Mouse (Mus musculus) gastrocnemius, adult 2 months (tissue): ENCODE results near the gene Klhdc7b. TPM values are rescaled to one million over a fixed set of nuclear protein-coding genes. Genes with fewer than 3 reads are reported as not detected.
A peak's percentile ranks its signal among the peaks of the same experiment; 100 is the strongest.

Source experiments
- DNase-seq: peaks from one replicate; pipeline ENCODE4 v3.0.0; 2022
- H3K27ac ChIP-seq: fragments of 200-600 bp; 2 replicates; pipeline ENCODE4 v1.8.1; 2022; ENCODE audit warnings: mild to moderate bottlenecking
- H3K4me3 ChIP-seq: fragments of 200-600 bp; 2 replicates; pipeline ENCODE4 v1.8.1; 2022; ENCODE audit warnings: mild to moderate bottlenecking, moderate library complexity
- CTCF ChIP-seq: fragments of 200-600 bp; IDR thresholded peaks from 2 replicates; pipeline ENCODE4 v1.8.1; 2022; ENCODE audit warnings: antibody characterized with exemption, mild to moderate bottlenecking, moderate library complexity
- intact Hi-C: fragments of 180-260 bp; cut with DNase I; formaldehyde crosslinking; loops from one replicate; pipeline ENCODE4 v1.15.1; 2025
- total RNA-seq, 2 experiments: library from RNA; stranded (reverse); gene quantifications; 2 replicates each; pipeline ENCODE4 v1.2.3; 2021

Gene Klhdc7b
- total RNA-seq, 2 experiments from 2014 or later, result not detected

DNA sequence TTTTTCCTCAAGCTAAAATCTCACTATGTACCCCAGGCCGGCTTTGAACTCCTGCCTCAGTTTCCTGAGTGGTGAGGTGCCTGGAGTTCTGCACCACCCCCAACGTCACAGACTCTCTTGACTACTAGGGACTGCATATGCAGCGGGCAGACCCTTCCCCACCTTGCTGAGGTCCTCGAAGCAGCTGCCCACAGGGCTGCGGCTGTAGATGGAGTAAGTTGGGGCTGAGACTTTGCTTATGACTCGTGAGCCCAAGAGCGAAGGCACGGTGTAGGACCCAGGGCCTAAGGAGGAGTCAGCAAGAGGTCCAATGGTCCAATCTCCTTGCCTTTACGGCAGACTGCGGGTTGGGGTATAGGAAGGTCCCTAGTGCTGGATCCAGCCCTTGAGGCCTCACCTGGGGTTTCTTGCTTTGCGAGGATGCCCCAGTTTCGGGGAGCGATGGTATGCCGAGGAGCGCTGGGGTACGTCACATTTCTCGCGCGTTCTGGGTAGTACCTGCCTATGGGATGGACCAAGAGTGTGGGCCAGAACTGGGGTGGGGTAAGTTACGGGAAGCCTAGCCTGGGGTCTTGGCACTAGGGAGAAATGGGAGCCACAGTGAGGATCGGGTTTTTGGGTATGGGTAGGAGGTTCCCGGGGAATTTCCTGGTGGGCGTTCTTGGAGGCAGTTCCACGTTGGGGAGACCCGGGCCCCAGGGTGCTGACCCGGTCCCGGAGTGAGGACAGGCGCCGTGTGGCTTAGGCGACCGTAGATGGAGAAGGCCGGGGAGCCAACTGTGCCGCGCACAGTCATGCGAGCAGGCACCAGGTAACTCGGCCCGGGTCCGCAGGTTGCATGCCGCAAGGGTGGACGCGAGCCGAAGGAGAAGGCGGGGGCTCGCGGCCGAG lies 6.5 kb upstream of the Klhdc7b start:
- Histone ChIP-seq H3K27ac (peak overlapping the region; percentile 83), H3K4me3 (peak overlapping the region; percentile 71)
- TF ChIP-seq CTCF, result no peak
- no peak for DNase-seq
- intact Hi-C loops, result no loop called here

DNA sequence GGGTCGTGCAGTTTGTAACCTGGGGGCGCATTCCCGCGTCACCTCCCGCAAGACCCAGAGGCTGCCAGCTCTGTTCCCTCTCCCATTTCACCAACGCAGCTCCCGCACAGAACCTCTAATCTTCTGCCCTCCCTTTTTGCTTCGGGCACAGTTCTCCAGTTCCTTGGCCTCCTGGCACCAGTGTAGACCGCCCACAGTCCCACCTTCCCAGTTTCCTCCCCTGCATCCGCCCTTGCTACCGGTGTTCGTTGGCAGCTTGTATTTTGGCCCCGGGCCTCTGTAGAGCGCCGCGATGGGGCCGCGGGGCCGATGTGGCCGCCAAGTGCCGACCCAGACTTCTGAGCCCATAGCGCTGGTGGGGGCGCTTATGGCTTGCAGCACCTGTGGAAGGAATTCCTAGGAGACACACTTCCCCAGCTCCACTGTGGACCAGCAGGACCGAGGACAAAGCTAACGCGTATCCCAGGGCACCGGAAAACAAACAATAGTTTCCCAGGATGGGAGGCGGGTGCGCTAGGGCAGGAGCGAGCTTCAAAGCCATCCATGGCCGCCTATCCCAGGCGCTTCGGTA lies 5.8 kb upstream of the Klhdc7b start, which contains the start of gene Odf3b:
Odf3b (minus strand) TSS at position 452 of the 571 bp plus-strand sequence.
- TF ChIP-seq CTCF, result no peak
- intact Hi-C loops, result no loop called here
- H3K4me3 ChIP-seq, result peak within 1 kb of the TSS; percentile 71
- H3K27ac ChIP-seq, result peak within 1 kb of the TSS; percentile 83
- DNase-seq, result no peak

DNA sequence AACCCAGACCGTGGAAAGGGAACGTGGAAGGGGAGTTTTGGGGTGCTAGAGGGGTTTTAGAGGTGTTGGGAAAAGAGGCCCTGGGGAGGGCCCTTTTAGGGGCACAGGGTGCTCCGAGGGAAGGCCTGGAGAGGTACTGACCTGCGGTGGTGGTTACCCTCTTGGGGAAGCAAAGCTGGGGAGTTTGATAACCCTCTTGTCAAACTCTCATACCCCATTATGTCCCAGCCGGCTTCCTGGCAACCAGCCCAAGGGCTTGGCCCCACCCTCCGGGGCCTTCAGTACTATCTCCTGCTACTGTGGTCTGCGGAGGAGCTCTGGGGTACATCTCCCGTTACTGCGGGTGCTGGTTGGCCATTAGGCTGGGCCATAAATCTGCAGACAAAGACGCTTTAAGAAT lies 5.3 kb upstream of the Klhdc7b start:
- Histone ChIP-seq H3K27ac (peak overlapping the region; percentile 83), H3K4me3 (peak overlapping the region; percentile 71)
- TF ChIP-seq CTCF, result no peak
- DNase-seq, result no peak
- intact Hi-C loops, result no loop called here

DNA sequence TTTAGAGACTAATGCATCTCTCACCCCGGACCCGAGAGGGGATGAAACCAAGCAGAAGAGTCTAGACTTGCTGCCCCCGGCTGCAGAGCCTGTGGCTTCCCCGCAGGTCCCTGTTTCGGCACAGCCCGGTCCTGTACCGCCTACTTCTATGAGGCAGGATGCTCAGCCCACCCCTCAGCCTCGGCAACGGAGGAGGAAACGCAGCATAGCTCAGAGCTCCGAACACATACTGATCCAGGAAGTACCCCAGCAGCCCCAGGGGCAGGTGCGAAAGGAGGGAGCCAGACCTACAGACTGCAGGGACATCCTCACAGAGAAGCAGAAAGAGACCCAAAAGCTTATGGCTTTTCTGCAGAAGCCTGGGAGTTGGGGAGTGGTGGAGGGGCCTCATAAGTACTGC lies 2.4 kb downstream of the Klhdc7b start:
- TF ChIP-seq CTCF, result no peak
- Histone ChIP-seq H3K4me3 (no peak overlapping the region), H3K27ac (no peak overlapping the region)
- no peak for DNase-seq
- intact Hi-C loops, result no loop called here

DNA sequence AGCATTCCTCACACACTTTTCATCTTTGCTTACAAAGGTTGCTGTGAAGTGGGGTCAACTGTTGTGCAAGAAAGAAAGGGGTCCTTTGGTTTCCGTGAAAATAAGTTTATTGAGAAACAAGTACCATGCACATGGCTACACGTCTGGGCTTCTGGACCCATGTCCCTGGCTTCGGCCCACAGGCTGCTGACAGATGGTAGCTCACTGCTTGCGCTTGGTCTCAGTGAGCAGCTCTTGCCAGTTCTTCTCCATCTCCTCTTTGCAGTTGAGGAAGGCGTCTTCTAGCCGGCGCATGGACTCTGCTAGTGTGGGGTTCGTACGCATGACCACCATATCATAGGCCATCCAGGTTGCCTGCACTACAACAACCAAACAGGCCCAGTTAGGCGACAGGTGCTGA lies 5.4 kb downstream of the Klhdc7b start:
- intact Hi-C loops, result no loop called here
- no peak for TF ChIP-seq CTCF
- no peak for DNase-seq
- H3K4me3 ChIP-seq, result no peak overlapping the region
- no peak overlapping the region for H3K27ac ChIP-seq

DNA sequence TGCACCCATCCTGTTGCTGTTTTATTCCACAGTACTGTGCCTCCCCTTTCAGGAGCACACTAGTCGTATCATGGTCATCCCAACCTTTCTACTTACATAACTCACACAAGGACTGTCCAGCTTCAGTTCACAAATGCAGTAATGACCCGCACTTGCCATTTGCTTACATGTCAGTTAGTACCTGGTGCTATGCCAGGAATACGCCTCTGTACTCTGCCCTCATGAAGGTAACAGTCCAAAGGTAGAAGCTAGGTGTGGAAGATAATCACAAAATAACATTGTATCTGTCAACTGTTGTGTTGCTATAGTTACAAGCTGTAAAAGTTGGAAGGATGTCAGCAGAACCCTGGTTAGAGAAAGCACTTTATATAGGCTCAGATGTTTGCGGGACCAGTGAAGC lies 12.2 kb downstream of the Klhdc7b start:
- intact Hi-C loops, result no loop called here
- Histone ChIP-seq H3K4me3 (no peak overlapping the region), H3K27ac (no peak overlapping the region)
- no peak for DNase-seq
- TF ChIP-seq CTCF, result no peak

DNA sequence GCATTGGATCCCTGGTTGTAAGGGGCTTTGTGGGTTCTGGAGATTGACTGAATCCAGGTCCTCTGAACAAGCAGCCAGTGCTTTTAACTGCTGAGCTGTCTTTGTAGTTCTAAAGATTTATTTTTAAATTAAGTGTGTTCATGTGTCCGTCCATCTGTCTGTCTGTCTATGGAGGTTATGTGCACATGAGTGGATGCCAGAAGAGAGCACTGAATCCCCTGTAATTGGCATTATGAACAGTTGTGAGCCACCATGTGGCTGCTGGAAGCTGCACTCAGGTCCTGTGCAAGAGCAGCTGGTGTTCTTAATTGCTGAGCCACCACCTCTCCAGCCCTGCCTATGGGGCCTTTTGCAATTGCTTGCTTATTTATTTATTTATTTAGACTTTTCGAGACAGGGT lies 13.4 kb downstream of the Klhdc7b start:
- intact Hi-C loops, result no loop called here
- DNase-seq, result no peak
- Histone ChIP-seq H3K4me3 (no peak overlapping the region), H3K27ac (no peak overlapping the region)
- TF ChIP-seq CTCF, result no peak

DNA sequence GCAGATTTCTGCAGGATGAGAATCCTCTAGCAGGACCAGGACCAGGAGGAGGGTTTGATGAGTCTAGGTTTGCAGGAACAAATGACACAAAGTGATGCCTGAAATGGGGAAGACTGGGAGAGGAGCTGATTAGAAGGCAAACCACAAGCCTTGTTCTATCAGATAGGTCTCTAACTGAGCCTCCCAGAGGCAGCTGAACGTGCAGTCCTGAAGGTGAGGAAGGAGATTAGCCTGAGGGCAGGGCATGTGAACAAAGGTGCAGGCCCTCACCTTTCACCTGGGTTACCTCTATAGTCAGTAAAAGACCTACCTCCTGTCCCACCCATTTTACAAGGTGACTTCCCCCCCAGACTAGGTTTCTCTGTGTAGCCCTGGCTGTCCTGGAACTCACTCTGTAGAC lies 15.0 kb downstream of the Klhdc7b start:
- intact Hi-C loops, result no loop called here
- no peak for DNase-seq
- Histone ChIP-seq H3K4me3 (no peak overlapping the region), H3K27ac (no peak overlapping the region)
- no peak for TF ChIP-seq CTCF

DNA sequence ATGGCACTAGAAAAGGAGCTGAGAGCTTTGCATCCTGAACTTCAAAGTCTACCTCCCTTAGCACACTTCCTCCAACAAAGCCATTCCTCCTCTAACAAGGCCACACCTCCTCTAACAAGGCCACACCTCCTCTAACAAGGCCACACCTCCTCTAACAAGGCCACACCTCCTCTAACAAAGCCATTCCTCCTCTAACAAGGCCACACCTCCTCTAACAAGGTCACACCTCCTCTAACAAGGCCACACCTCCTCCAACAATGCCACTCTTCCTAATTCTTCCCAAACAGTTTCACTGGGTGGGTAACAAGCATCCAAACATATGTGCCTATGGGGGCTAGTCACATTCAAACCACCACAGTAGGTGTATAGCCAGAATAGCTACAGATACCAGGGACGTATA lies 17.8 kb downstream of the Klhdc7b start:
- intact Hi-C loops, result no loop called here
- H3K27ac ChIP-seq, result no peak overlapping the region
- no peak overlapping the region for H3K4me3 ChIP-seq
- TF ChIP-seq CTCF, result no peak
- DNase-seq, result no peak

DNA sequence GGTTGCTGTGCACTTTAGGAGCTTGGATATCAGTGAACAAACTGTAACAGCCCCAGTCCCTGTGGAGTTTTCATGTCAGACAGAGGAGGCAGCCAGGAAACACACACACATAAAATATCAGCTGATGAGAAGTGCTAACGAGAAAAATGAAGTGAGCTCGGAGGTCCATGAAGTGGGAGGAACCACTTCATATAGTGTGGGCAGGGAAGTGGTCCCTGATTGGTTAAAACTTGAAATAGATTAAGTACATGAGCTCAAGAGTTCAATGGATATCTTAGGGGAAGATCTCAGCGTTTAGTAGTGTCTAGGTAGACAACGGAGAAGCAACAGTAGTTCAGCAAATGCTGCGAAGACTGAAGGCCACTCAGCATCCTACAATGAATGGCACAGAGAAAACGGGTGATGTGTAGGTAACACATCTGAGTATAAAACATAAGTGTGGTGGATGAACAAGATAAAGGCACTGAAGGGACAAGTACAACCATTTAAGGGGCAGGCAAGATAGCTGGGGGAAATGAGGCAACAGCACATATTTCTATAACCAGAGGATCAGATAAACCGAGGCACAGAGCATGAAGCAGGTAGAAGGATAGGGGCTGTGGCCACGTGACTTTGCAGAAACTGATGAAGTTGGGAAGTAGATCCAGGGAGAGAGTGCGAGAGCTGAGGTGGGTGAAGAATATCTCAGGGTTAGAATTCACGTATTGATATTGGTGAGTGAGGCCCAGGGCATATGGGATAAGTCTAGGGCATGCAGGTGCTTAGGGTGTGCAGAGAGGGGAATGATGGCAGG lies 20.3 kb downstream of the Klhdc7b start:
- no peak for DNase-seq
- no peak overlapping the region for H3K27ac ChIP-seq
- H3K4me3 ChIP-seq, result no peak overlapping the region
- TF ChIP-seq CTCF, result no peak
- intact Hi-C loops, result no loop called here

DNA sequence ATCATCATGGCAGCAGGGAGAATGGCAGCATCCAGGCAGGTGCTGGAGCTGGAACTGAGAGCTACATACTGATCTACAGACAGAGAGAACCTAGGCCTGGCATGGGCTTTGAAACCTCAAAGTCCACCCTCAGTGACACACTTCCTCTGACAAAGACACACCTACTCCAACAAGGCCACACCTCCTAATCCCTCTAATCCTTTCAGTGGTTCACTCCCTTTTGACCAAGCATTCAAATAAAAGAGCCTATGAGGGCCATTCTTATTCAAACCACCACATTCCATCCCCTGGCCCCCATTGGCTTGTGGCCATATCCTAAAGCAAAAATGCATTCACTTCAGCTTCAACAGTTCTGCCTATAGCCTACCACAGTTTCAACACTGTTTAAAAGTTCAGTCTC lies 22.0 kb downstream of the Klhdc7b start:
- intact Hi-C loops, result no loop called here
- Histone ChIP-seq H3K27ac (no peak overlapping the region), H3K4me3 (no peak overlapping the region)
- no peak for DNase-seq
- no peak for TF ChIP-seq CTCF

DNA sequence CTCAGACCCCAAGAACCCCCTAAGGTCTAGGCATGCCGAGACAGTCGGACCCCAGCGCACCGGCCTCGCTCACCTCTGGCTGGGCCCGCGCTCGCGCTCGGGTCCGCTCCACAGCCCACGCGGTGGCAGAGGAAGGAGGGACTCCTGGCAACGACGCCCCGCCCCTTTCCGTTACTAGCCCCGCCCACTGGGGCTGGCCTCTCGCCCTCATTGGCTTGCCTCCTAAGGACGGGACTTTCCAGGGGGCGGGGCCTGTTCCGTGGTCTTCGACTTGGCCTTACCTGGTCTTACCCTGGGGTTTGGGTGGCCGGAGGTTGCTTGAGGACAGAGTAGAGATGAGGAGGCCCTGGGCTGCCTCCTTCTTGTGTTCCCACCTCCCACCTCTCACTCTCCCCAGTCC lies 25.4 kb downstream of the Klhdc7b start, which contains the start of gene Syce3:
Syce3 (minus strand) TSS at position 386 of the 400 bp plus-strand sequence.
- no peak for TF ChIP-seq CTCF
- no peak within 1 kb of the TSS for H3K4me3 ChIP-seq
- H3K27ac ChIP-seq, result no peak within 1 kb of the TSS
- DNase-seq, result no peak
- intact Hi-C loops, result no loop called here

DNA sequence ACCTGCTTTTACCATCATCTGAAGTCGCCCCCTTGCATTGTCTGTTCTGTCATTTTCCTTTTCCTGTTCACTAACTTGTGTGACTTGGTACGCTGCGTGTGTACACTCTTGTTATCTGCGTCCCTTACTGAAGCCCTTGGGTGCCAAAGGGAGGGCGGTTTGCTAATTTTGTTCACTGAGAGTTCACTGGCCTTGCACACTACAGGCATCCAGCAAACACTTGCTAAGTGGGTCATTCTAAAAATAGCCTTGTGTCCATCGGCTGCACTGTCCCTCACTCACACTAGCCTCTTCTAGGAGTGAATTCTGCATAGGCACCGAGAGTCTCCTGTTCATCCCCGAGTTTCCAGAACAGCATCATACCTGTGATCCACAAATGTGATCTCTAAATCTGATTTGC lies 30.6 kb downstream of the Klhdc7b start:
- peak; percentile 64 for DNase-seq
- H3K27ac ChIP-seq, result peak overlapping the region; percentile 86
- intact Hi-C loops, result no loop called here

More for the DNA sequence above, 30.6 kb downstream of the Klhdc7b start:
- TF ChIP-seq CTCF, result no peak
- H3K4me3 ChIP-seq, result peak overlapping the region; percentile 32
